Mouse (Mus musculus): ENCODE data around the gene Ikzf1.

DNA sequence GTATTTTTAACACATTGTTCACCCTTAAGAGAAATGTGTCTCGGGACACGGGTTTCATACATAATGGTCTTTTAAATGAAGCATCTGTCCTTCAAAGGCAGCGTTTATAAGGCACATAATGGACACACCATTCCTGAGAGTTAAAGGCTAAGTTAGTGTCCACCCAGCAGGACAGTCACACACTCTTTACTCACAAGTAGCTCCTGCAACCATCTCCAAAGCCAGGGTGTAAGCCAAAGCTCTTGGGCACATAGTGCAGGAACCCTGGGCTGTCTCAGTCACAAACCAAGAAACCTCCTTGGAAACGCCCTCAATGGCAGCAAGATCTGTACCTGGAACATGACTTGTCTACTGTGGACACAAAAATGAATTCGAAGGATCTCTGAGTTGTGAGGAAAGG, 68.1 kb downstream of the Ikzf1 start:
- TF ChIP-seq POLR2A (IDR thresholded peaks at IDR 0.05; ENCODE audit: control insufficient read depth, extremely low read depth, insufficient read depth, low read length, poor library complexity) = no peak
- TF ChIP-seq CTCF (IDR thresholded peaks at IDR 0.05; ENCODE audit: borderline replicate concordance, control insufficient read depth, extremely low read depth, insufficient read depth, low read length, poor library complexity) = no peak
